Mouse (Mus musculus): Measurements from ENCODE around the gene Vps36.

The Vps36 gene

GRCm38 (mm10) chr8:22192660-22193431, at the start of gene Vps36:
Gene Vps36 (plus strand): TSS chr8:22192809.
- in situ Hi-C loops (cut with MboI) = no loop called here

GRCm38 (mm10) chr8:22143764-22144491, 48.7 kb upstream of the Vps36 start:
- in situ Hi-C loops (cut with MboI) = no loop called here

GRCm38 (mm10) chr8:22145831-22146230, 46.8 kb upstream of the Vps36 start:
- in situ Hi-C loops (cut with MboI) = no loop called here

GRCm38 (mm10) chr8:22147706-22148366, 44.8 kb upstream of the Vps36 start:
- in situ Hi-C loops (cut with MboI) = no loop called here

- in situ Hi-C loops (cut with MboI) = no loop called here
These were observed 44.3 kb upstream of the Vps36 start for GRCm38 (mm10) chr8:22148367-22148740.

GRCm38 (mm10) chr8:22149643-22150344, 42.8 kb upstream of the Vps36 start:
- in situ Hi-C loops (cut with MboI) = no loop called here

- in situ Hi-C loops (cut with MboI) = no loop called here
These were observed 42.3 kb upstream of the Vps36 start for GRCm38 (mm10) chr8:22150345-22150663.

GRCm38 (mm10) chr8:22162206-22162605, 30.4 kb upstream of the Vps36 start:
- in situ Hi-C loops (cut with MboI) = no loop called here

GRCm38 (mm10) chr8:22164431-22164830, 28.2 kb upstream of the Vps36 start:
- in situ Hi-C loops (cut with MboI) = no loop called here

- in situ Hi-C loops (cut with MboI) = no loop called here
These were observed 27.1 kb upstream of the Vps36 start for GRCm38 (mm10) chr8:22165251-22166079.

GRCm38 (mm10) chr8:22166080-22166603, 26.5 kb upstream of the Vps36 start, which contains the start of gene Nek3:
Gene Nek3 (minus strand): TSS chr8:22166435.
- in situ Hi-C loops (cut with MboI) = no loop called here

- in situ Hi-C loops (cut with MboI) = no loop called here
These were observed 23.4 kb upstream of the Vps36 start for GRCm38 (mm10) chr8:22169167-22169566.

- in situ Hi-C loops (cut with MboI) = no loop called here
These were observed 16.6 kb upstream of the Vps36 start for GRCm38 (mm10) chr8:22175966-22176365.

- in situ Hi-C loops (cut with MboI) = no loop called here
These were observed 7.7 kb upstream of the Vps36 start for GRCm38 (mm10) chr8:22184884-22185283.

GRCm38 (mm10) chr8:22185431-22186397, 6.9 kb upstream of the Vps36 start, which contains the start of gene Ckap2:
Gene Ckap2 (minus strand): TSS chr8:22185819.
- in situ Hi-C loops (cut with MboI) = no loop called here

GRCm38 (mm10) chr8:22193432-22194010, 912 bp downstream of the Vps36 start:
- in situ Hi-C loops (cut with MboI) = no loop called here

GRCm38 (mm10) chr8:22197914-22198313, 5.3 kb downstream of the Vps36 start:
- in situ Hi-C loops (cut with MboI) = no loop called here

- in situ Hi-C loops (cut with MboI) = no loop called here
These were observed 6.9 kb downstream of the Vps36 start for GRCm38 (mm10) chr8:22199481-22199880.

GRCm38 (mm10) chr8:22207535-22207934, 14.9 kb downstream of the Vps36 start:
- in situ Hi-C loops (cut with MboI) = no loop called here
